Mouse (Mus musculus) midbrain, embryonic 15.5 days (tissue): ENCODE data around the gene Tmc4. TPM values are rescaled to one million over a fixed set of nuclear protein-coding genes. Genes with fewer than 3 reads are reported as not detected.
"Not testable (repeated sequence)": the region's sequence is repeated elsewhere in the genome, so short reads cannot be mapped to it uniquely, and the experiment has no call there.

Experiments
- ATAC-seq: fragments of 200-750 bp; cut with Nextera tagmentation; replicated peaks from 2 replicates; pipeline ENCODE4 v1.8.0; 2017; ENCODE audit warnings: moderate TSS enrichment
- H3K27ac ChIP-seq: fragments of 300-500 bp; sonication (generic); 2 replicates; pipeline ENCODE4 v1.5.1; 2015; ENCODE audit warnings: mild to moderate bottlenecking, inconsistent platforms
- H3K27me3 ChIP-seq: fragments of 300-500 bp; sonication (generic); replicated peaks from 2 replicates; pipeline ENCODE4 v1.6.1; 2015; ENCODE audit warnings: inconsistent platforms
- H3K36me3 ChIP-seq: fragments of 300-500 bp; sonication (generic); replicated peaks from 2 replicates; pipeline ENCODE4 v1.6.1; 2015; ENCODE audit warnings: inconsistent platforms
- H3K4me1 ChIP-seq: fragments of 300-500 bp; sonication (generic); 2 replicates; pipeline ENCODE4 v1.6.1; 2015; ENCODE audit warnings: inconsistent platforms
- H3K4me2 ChIP-seq: fragments of 300-500 bp; sonication (generic); 2 replicates; pipeline ENCODE4 v1.6.1; 2015; ENCODE audit warnings: inconsistent platforms, mild to moderate bottlenecking, moderate library complexity
- H3K4me3 ChIP-seq: fragments of 300-500 bp; sonication (generic); 2 replicates; pipeline ENCODE4 v1.5.1; 2015; ENCODE audit warnings: mild to moderate bottlenecking, inconsistent platforms
- H3K9ac ChIP-seq: fragments of 300-500 bp; sonication (generic); 2 replicates; pipeline ENCODE4 v1.6.1; 2015; ENCODE audit warnings: mild to moderate bottlenecking, inconsistent platforms
- H3K9me3 ChIP-seq: fragments of 300-500 bp; sonication (generic); 2 replicates; pipeline ENCODE4 v1.6.1; 2016; ENCODE audit warnings: inconsistent platforms
- WGBS: fragments of 180-500 bp; shearing (Covaris S2); methylation state at CpG from one replicate; pipeline ENCODE4 v1.1.7; 2015; ENCODE audit warnings: mixed read lengths; 5-methylcytosine and 5-hydroxymethylcytosine counted together
- polyA plus RNA-seq: library from polyadenylated mRNA; unstranded; fragments of >200 nt; fragmentation: Nextera tagmentation; extraction: Ambion mirVana; gene quantifications from 2 replicates; pipeline ENCODE4 v1.2.1, GENCODE M21; 2015

The Tmc4 gene
- 6.2 and 6.7 TPM in 2 replicates for polyA plus RNA-seq

DNA sequence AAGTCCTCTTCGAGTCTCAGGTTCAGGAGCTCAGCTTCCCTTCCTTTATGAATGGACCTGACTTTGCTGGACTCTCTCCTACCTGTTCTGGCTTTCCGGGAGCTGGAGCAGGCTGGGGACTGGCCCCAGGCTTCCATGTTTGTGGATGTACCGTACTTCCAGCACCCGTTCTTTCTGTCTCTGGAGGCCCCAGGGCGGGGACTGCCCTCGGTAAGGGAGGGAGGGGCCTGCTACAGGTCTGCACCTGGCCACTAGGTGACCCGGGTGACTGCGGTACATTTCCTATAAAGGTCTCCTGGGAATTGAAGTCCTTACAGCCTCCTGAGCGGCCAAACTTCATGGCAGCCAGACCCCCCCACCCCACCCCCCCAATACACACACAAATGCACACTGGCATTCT lies at the start of gene Tmc4:
Tmc4 (minus strand) TSS at position 212 of the 400 bp plus-strand sequence.
- peaks cover 11% of the 10 kb centered on the region; the same call in 1 of the 2 replicates for H3K36me3 ChIP-seq
- WGBS: 54% methylated on average over 9 of the region's 9 CpGs
- H3K9ac ChIP-seq: no peak within 1 kb of the TSS
- ATAC-seq: no peak
- no peaks in the 10 kb centered on the region for H3K27me3 ChIP-seq
- no peak within 1 kb of the TSS for H3K4me2 ChIP-seq
- H3K4me1 ChIP-seq: no peaks in the 10 kb centered on the region
- H3K9me3 ChIP-seq: no peaks in the 10 kb centered on the region
- no peak within 1 kb of the TSS for H3K27ac ChIP-seq
- H3K4me3 ChIP-seq: no peak within 1 kb of the TSS

DNA sequence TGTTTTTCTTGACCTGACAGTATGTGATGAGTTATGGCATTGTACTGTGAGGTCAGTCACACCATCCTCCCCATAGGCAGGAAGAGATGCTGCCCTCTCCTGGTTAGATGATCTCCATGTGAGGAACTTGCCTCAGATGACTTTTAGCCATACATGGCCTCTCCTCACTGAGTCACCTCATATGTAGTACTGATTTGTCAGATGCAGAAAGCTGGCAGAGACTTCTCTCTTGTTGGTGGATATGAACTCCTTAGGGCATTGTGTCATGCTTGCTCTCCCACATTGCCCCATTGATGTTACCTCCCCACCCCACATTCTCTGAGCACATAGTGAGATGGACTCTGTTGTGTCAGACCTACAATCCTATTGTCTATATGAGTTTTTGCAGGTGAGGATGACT lies 48.1 kb upstream of the Tmc4 start:
- not testable (repeated sequence) for H3K9ac ChIP-seq, ATAC-seq, H3K36me3 ChIP-seq, H3K27ac ChIP-seq, H3K27me3 ChIP-seq, H3K4me2 ChIP-seq, H3K4me3 ChIP-seq, H3K4me1 ChIP-seq, H3K9me3 ChIP-seq

DNA sequence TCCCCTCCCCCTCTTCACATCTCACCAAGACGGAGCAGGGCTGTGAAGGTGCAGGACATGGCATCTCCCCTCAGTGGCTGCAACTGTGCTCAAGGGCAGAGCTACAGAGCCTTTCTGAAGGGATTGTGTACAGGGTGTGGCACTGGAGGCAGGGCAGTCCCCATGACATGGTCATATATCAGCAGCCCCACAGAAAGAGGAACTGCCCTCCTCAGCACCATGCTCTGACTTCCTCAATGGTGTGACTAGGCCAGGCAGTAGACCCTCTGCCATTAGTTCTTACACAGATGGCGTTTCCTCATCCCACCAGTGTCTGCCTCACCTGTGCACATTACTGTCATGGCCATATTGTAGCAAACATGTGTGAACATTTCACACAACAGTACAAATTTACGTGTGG lies 42.9 kb upstream of the Tmc4 start, which contains the start of gene Pirb:
Pirb (minus strand) TSS at position 124 of the 400 bp plus-strand sequence.
- ATAC-seq, H3K4me2 ChIP-seq: not testable (repeated sequence)
- 73% methylated on average over 1 of the region's 3 CpGs for WGBS

GRCm38 (mm10) chr7:3715249-3715648 lies 37.9 kb upstream of the Tmc4 start:
- Histone ChIP-seq H3K9me3 (no peaks in the 10 kb centered on the region), H3K27me3 (no peaks in the 10 kb centered on the region), H3K9ac (no peak overlapping the region), H3K4me3 (no peak overlapping the region), H3K36me3 (no peaks in the 10 kb centered on the region), H3K27ac (no peak overlapping the region), H3K4me1 (no peaks in the 10 kb centered on the region), H3K4me2 (no peak overlapping the region)
- 72% methylated on average over 1 of the region's 1 CpGs for WGBS
- no peak for ATAC-seq

More for the DNA sequence above, 42.9 kb upstream of the Tmc4 start, which contains the start of gene Pirb:
- H3K36me3 ChIP-seq, H3K4me1 ChIP-seq, H3K9ac ChIP-seq, H3K9me3 ChIP-seq, H3K27ac ChIP-seq, H3K27me3 ChIP-seq, H3K4me3 ChIP-seq: not testable (repeated sequence)

DNA sequence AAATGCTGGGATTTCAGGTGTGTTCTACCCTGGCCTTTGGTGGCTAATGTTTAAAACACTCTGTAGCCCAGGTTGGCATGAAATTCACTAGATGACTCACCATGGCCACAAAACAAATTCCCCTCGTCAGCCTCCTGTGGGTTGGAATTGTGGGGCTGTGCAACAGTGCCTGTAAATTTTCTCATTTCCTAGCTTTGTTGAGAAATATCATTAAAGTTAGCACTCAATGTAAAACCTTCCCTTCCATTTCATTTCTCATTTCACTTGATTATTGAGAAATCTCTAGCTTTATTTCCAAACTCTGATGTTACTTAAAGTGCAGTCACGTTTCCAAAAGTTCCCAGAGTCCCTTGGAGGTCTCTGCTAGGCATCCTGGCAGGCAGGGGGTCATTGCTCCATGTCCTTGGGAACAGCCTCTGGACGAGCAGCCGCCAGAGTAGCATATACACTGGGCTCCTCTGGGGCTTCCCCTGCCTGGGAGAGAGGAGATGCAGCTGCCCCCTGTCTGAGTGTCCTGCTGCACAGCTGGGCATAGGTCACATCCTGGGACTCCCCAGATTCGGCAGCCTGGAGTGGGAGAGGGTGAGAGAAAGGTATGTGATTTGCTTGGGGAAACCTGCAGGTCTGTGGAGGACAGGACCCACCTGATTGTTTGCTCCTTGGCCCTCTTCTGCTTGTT lies 35.0 kb upstream of the Tmc4 start:
- Histone ChIP-seq H3K9me3 (no peaks in the 10 kb centered on the region), H3K27me3 (no peaks in the 10 kb centered on the region), H3K4me1 (no peaks in the 10 kb centered on the region), H3K27ac (no peak overlapping the region), H3K4me2 (no peak overlapping the region), H3K4me3 (no peak overlapping the region), H3K36me3 (peaks cover 4% of the 10 kb centered on the region; the same call in 1 of the 2 replicates), H3K9ac (no peak overlapping the region)
- ATAC-seq: no peak
- WGBS: 33% methylated on average over 5 of the region's 5 CpGs

- Histone ChIP-seq H3K9me3 (no peaks in the 10 kb centered on the region), H3K27me3 (no peaks in the 10 kb centered on the region), H3K4me3 (no peak overlapping the region), H3K36me3 (peaks cover 4% of the 10 kb centered on the region; the same call in 1 of the 2 replicates), H3K27ac (no peak overlapping the region), H3K9ac (no peak overlapping the region), H3K4me1 (peaks cover 21% of the 10 kb centered on the region), H3K4me2 (no peak overlapping the region)
- 84% methylated on average over 1 of the region's 1 CpGs for WGBS
- ATAC-seq: no peak
Observed at GRCm38 (mm10) chr7:3709000-3709399, 31.6 kb upstream of the Tmc4 start.

DNA sequence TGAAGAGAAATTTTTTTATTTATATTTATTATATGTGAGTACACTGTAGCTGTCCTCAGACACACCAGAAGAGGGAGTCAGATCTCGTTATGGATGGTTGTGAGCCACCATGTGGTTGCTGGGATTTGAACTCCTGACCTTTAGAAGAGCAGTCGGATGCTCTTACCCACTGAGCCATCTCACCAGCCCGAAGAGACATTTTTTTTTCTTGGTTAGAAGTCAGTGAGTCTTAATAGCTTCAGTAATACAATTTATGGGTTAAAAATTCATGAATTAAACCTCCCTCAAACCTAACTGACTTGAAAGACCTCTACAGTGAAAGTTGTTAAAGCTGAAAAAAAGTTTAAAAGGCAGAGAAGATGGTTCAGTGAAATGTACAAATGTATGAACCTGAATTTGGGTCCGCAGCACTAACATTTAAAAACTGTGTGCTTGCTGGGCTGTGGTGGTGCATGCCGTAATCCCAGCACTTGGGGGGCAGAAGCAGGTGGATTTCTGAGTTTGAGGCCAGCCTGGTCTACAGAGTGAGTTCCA lies 31.2 kb upstream of the Tmc4 start:
- WGBS: 39% methylated on average over 5 of the region's 5 CpGs

GRCm38 (mm10) chr7:3707568-3708413 lies 30.4 kb upstream of the Tmc4 start:
- H3K9me3 ChIP-seq: no peaks in the 10 kb centered on the region
- no peak overlapping the region for H3K9ac ChIP-seq
- no peak overlapping the region for H3K4me3 ChIP-seq
- H3K4me1 ChIP-seq: peaks cover 27% of the 10 kb centered on the region
- no peak for ATAC-seq
- peaks cover 4% of the 10 kb centered on the region; the same call in 1 of the 2 replicates for H3K36me3 ChIP-seq
- no peak overlapping the region for H3K27ac ChIP-seq
- H3K4me2 ChIP-seq: no peak overlapping the region
- 29% methylated on average over 7 of the region's 7 CpGs for WGBS
- H3K27me3 ChIP-seq: no peaks in the 10 kb centered on the region

More for the DNA sequence above, 31.2 kb upstream of the Tmc4 start:
- peaks cover 23% of the 10 kb centered on the region for H3K4me1 ChIP-seq
- not testable (repeated sequence) for ATAC-seq, H3K36me3 ChIP-seq, H3K9me3 ChIP-seq, H3K9ac ChIP-seq, H3K27ac ChIP-seq, H3K4me3 ChIP-seq, H3K4me2 ChIP-seq, H3K27me3 ChIP-seq

DNA sequence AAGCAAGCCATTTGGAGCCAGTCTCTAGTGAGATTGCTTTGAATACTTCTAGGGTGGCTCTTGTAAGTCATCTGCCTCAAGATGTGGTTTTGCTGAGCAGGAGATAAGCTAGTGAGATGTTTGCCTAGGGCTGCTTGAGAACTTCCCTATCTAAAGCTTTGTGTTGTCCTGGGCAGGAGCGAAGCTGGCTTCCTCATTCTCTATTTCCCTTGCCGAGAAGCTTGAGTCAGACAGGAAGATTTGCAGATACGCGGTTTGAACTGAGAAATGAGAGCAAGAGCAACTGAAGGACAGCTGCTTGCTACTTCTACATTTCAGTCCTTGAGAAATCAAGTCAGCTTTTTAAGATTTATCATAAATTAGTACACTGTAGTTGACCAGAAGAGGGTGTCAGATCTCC lies 29.7 kb upstream of the Tmc4 start:
- peaks cover 4% of the 10 kb centered on the region; the same call in 1 of the 2 replicates for H3K36me3 ChIP-seq
- peaks cover 27% of the 10 kb centered on the region for H3K4me1 ChIP-seq
- no peak overlapping the region for H3K9ac ChIP-seq
- no peak overlapping the region for H3K27ac ChIP-seq
- no peak overlapping the region for H3K4me3 ChIP-seq
- 65% methylated on average over 4 of the region's 4 CpGs for WGBS
- H3K4me2 ChIP-seq: no peak overlapping the region
- no peaks in the 10 kb centered on the region for H3K9me3 ChIP-seq
- ATAC-seq: no peak
- H3K27me3 ChIP-seq: no peaks in the 10 kb centered on the region

DNA sequence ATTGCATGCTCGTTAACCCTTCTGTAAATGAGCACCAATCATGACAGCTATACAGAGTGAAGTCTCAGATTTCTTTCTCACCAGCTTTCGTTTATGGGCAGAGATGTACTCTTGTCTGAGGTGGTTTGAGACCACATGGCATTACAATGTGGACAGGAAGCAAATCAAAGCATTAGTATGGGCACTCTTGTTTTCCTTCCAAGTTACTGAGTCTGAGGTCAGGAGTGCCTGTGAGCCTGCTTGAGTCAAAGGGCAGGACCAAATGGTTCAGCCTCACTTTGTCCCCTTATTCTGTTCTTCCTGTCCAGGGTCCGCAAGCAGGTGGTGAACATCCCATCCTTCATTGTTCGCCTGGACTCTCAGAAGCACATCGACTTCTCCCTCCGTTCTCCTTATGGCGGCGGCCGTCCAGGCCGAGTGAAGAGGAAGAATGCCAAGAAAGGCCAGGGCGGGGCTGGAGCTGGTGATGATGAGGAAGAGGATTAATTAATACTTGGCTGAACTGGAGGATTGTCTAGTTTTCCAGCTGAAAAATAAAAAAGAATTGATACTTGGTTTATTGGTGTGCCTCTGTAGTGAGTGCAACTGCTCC lies 29.1 kb upstream of the Tmc4 start:
- H3K9ac ChIP-seq: no peak overlapping the region
- H3K4me2 ChIP-seq: peak overlapping the region; percentile 84
- 62% methylated on average over 11 of the region's 11 CpGs for WGBS

DNA sequence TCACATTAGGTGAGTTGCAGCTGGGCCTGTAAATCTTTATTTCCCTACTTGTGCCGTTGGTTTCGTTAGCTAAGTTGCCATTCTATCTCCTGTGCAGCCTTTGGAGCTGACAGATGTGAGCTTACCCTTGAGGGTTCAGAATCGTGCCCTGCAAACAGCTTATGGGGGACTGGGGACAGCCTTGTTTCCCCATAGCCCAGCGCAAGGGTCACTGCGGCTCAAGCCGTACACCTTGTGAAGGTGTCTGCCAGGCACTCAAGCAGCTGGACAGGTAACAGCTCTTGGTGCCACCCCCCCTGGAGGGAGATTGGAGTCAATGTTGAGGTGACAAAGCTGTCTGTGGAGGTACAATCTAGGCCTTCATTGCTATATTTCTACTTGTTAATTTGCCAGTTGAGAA lies 28.6 kb upstream of the Tmc4 start:
- WGBS: 33% methylated on average over 6 of the region's 6 CpGs
- H3K27ac ChIP-seq: no peak overlapping the region
- peak overlapping the region; percentile 73 for H3K9ac ChIP-seq
- H3K36me3 ChIP-seq: peaks cover 9% of the 10 kb centered on the region; the same call in 1 of the 2 replicates
- H3K4me3 ChIP-seq: peak overlapping the region; percentile 79
- peaks cover 27% of the 10 kb centered on the region for H3K4me1 ChIP-seq
- H3K27me3 ChIP-seq: no peaks in the 10 kb centered on the region
- H3K9me3 ChIP-seq: no peaks in the 10 kb centered on the region
- ATAC-seq: no peak
- H3K4me2 ChIP-seq: peak overlapping the region; percentile 84

More for the DNA sequence above, 29.1 kb upstream of the Tmc4 start:
- Histone ChIP-seq H3K27ac (no peak overlapping the region), H3K9me3 (no peaks in the 10 kb centered on the region), H3K36me3 (peaks cover 4% of the 10 kb centered on the region; the same call in 1 of the 2 replicates), H3K27me3 (no peaks in the 10 kb centered on the region), H3K4me3 (peak overlapping the region; percentile 79), H3K4me1 (peaks cover 27% of the 10 kb centered on the region)
- ATAC-seq: no peak

DNA sequence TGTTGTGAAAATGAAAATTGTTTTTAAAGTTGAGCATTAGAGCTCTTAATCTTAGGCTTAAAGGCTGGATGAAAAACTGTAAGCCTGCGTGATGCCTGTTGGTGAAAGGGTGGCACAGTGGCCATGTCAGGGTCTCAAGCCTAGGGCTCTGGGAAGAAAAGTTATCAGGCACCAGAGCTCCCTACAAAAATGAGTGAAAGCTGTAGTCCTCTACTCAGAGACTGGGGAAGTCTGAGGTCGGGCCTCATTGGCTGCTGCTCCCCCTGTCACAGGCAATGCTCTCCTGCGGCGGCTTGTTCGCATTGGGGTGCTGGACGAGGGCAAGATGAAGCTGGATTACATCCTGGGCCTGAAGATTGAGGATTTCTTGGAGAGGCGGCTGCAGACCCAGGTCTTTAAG lies 28.1 kb upstream of the Tmc4 start:
- peaks cover 10% of the 10 kb centered on the region; the same call in 1 of the 2 replicates for H3K36me3 ChIP-seq
- 4% methylated on average over 7 of the region's 7 CpGs for WGBS
- not testable (repeated sequence) for H3K9me3 ChIP-seq, H3K27ac ChIP-seq, H3K27me3 ChIP-seq, ATAC-seq
- H3K9ac ChIP-seq: peak overlapping the region; percentile 73
- peak overlapping the region; percentile 79 for H3K4me3 ChIP-seq
- H3K4me1 ChIP-seq: peaks cover 27% of the 10 kb centered on the region
- peak overlapping the region; percentile 84 for H3K4me2 ChIP-seq
